Mouse (Mus musculus): Measurements from ENCODE around the gene Ticam1.

Gene Ticam1

DNA sequence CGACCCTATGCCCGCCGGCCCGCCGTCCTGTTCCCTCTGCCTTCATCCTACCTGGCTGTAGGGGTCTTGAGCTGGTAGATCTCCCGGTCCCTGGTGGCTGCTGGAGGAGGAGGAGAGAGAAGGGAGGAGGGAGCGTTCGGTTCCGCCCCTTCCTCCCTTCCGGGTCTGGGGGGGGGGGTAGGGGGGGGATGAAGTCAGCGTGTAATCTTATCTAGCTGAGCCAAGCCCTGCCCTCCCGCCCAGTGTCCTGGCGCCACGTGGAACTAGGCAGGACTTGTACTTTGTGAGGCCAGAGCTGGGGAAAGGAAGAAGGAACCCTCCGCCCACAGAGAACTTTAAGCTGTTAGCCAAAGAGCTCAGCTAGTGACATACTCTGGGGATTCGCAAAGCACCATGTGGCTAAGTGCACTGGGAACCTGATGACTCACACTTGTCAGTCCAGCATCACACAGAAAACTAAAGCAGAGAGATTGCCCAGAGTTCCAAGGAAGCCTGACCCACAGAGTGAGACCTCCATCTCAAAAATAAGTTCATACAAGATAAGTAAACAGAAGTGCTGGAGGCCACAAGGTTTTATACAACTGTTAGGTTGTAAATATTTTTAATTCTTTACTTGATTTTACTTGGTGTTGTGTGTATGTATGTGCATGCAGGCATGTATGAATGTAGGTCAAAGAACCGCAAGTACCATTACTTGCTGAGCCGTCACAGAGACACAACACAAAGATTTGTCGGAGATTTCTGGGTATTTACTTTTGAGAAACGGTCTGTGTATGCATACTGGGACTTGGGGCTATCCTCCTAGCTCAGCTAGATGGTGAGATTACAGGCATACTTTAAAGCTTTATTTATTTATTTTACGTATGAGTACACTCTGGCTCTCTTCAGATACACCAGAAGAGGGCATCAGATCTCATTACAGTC lies at the start of gene Ticam1:
Gene Ticam1 (minus strand): TSS at position 144 of the 924 bp plus-strand sequence.
- DNase-seq (ENCODE audit: low read depth, low spot score) = peak; percentile 83

DNA sequence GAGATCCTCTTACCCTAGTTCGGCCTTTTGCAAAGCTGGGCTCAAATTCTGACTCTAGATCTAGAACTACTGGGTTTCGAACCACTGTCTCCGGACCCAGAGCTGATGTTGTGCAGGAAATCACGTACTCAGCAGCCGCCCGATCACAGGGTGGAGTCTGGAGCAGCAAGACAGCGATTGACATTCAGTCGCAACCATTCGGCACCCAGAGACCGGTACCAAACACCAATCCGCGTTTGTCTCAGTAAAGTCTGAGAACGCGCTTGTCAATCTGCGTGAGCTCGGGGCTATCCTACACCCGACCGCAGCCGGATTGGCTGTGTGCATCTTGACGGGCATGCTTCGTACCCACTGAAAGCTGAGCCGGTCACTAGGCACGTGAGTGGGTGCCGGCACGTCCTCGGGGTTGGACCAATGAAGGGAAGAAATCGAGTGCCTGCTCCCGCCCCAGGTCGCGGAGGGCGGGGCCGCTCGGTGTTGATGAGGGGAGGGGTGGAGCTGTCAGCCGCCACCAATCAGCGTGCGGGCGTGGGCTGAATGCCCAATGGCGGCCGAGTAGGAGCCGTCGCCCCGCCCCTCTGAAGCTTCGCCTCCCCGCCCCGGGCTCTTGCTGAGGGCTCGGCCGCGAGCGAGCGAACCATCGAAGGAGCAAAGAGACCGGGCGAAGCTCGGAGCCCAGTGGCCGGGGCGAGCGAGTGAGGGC lies 49.0 kb upstream of the Ticam1 start, which contains the start of gene Kdm4b:
Gene Kdm4b (plus strand): TSS at position 613 of the 703 bp plus-strand sequence.
- DNase-seq (ENCODE audit: low read depth, low spot score) = peak; percentile 100

DNA sequence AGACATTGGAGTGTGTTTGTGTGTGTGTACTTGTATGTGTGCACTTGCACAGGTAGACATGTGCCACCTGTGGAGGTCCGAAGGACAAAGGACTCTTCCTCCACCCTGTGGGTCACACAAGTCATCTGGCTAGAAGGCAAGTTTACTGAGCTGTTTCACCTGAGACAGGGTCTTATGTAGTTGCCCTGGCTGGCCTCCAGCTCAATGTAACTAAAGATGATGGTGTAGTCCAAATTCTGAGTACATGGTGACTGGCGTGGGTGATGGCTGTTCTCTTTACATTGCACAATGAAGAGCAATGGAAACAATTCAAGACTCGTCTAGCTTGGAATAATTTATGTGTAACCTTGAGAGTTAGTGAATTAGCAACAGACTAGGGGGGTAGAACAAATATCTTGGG lies 47.8 kb upstream of the Ticam1 start:
- DNase-seq (ENCODE audit: low read depth, low spot score) = no peak

DNA sequence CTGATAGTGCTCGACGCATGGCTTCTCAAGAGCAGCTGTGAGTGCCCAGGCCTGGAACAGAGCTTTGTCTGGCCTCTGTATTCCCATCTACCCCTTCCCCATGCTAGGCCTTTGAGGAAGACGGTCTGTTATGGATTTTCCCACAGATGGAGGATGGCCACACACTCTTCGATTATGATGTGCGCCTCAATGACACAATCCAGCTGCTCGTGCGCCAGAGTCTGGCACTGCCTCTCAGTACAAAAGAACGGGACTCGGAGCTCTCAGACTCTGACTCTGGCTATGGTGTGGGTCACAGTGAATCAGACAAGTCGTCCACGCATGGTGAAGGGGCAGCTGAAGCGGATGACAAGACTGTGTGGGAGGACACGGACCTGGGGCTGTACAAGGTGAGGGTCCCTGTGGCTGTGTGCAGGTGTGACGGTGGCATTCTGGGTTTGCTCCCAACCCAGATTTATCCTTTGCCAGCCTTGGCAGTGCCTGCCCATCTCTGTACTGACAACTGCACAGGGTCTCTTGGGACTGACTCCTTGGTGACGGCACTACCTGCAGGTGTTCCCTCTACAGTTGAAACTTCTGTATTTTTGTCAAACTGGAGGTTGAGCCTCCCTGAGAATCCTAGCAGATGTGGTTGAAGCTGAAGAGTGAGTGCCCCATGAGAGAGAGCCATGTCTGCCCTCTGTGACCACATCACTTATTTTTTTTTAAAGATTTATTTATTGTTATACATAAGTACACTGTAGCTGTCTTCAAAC lies 32.8 kb upstream of the Ticam1 start:
- DNase-seq (ENCODE audit: low read depth, low spot score) = no peak

DNA sequence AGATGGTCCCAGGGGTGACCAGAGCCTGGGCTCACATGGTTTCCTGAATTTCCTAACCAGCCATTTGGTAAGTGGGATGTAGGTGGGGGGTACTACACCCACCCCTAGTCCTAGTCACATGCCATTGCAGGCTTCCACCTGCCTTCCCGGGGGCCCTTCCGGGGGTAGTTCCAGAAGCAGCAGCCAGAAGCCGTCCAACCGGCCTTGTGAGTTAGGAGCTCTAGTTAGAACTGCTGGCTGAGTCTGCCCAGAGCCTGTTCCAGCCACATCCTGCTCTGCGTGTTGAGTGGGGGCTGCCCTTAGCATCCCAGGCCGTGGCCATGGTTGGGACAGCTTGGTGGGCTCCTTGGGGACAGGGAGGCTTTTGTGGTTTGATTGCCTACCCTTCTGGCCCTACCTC lies 31.5 kb upstream of the Ticam1 start:
- DNase-seq (ENCODE audit: low read depth, low spot score) = no peak

DNA sequence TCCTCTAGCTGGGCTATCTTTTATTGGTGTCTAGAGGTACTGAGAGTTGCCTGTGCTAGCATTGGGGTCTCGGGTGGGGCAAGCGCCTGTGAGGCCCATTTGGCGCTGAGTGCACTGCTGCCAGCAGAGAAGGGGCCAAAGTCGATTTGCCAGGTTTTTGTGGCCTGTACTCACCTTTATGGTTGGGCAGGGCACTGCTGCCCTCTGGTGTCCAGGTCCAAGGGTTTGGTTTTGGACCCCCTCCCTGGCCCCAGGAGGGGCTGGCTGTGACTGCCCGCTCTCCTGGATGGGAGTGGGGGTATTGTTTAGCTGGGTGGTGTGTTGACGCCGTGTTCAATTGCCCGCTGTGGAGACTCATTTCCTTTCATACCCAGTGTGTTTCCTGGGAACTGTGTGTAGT lies 29.2 kb upstream of the Ticam1 start:
- no peak for DNase-seq (ENCODE audit: low read depth, low spot score)

DNA sequence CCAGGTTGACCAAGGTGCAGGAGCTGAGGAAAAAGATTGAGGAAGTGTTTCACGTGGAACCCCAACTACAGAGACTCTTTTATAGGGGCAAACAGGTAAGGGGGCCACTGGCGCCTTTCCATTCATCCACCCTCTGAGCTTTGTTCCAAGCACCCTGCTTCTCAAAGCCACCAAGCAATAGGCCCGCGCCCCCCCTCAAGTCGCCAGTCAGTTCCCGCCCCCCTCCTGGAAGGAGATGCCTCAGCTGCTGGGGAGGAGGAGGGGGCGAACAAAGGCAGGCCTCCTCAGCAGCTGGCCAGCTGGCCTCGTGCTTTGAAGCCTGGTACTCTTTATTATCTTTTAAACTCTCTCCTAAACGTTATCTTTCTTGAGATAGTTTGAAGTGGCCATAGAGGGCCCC lies 28.6 kb upstream of the Ticam1 start:
- no peak for DNase-seq (ENCODE audit: low read depth, low spot score)

DNA sequence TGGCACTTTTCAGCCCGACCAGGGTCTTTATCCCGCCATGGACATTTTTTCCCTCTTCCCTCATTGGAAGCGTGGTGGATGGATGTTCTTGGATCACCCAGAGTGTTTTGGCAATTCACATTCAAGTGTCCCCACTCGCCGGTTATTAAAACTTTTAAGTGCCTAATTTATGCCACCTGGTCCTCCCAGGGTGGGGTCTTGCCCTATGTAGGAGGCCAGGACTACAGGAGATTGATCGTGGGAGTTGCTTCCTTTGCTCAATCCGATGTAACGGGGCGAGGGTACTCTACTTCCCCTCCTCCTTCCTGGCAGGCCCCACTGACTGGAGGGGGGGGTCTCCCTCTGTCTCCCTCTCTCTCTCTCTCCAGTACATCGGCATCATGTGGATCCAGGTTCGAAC lies 28.1 kb upstream of the Ticam1 start:
- no peak for DNase-seq (ENCODE audit: low read depth, low spot score)

DNA sequence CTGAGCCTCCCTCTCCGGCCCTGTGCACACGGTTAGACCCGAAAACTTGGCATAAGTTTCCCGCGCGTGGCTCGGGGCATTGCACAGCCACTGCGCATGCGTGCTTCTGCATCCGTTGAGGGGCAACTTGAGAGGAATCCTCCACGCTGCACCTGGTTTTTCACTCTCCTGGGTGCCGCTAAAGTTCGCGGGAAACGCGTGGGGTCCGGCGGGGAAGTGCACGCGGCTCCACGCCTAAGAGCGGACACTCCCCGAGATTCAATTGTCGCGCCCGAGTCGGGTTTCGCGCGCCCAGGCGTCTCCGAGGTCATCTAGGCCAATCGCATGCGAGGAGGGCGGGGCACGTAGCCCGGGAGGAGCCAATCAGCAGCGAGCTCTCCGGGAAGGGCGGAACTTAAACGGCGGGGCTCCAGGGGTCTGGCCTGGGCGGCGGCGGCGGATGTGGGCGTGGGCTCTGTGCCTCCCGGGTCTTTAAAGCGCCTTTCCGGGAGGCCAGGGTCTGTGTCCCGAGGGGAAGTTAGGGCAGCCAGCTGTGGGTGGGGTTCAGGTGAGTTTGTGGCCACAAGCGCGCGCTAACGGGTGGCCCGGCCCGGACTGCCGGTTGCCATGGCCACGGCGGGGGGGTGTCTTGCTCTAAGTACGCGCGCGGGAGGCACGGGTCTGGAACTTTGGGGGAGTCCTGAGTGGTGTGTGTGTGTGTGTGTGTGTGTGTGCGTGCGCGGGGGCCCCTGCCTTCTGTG lies 27.4 kb upstream of the Ticam1 start:
- peak; percentile 67 for DNase-seq (ENCODE audit: low read depth, low spot score)

DNA sequence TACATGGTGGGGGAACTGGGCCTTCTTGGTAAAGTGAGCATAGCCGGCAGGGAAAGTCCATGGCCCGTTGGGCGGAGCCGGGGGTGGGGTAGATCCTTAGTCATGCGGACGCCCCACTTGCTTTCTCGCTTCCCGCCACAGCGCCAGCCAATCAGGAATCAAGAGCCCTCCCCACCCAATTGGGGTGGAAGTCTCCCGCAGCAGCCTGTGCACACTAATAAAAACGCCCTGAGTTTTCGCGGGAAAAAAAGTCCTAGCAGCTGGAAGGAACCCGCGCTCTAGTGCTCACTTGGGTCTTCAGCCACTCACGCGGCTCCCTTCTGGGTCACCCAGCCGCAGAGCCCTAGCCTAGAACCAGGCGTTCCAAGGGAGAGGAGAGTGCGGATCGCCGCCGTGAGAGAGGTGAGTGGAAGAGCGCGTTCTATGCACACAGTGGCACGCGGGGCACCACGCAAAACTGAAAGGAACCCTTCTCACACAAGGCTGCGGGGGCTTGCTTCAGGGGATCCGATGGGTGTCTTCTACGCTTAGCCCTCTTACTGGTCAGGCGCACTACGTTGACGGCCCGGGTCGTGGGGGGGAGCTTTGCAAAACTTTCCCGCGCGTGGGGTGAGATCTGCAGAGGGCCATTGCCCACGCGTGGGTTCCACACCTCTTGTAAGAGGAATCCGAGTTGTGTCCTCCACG lies 26.7 kb upstream of the Ticam1 start, which contains the start of gene Uhrf1:
Gene Uhrf1 (plus strand): TSS at position 162 of the 687 bp plus-strand sequence.
- DNase-seq (ENCODE audit: low read depth, low spot score) = no peak

DNA sequence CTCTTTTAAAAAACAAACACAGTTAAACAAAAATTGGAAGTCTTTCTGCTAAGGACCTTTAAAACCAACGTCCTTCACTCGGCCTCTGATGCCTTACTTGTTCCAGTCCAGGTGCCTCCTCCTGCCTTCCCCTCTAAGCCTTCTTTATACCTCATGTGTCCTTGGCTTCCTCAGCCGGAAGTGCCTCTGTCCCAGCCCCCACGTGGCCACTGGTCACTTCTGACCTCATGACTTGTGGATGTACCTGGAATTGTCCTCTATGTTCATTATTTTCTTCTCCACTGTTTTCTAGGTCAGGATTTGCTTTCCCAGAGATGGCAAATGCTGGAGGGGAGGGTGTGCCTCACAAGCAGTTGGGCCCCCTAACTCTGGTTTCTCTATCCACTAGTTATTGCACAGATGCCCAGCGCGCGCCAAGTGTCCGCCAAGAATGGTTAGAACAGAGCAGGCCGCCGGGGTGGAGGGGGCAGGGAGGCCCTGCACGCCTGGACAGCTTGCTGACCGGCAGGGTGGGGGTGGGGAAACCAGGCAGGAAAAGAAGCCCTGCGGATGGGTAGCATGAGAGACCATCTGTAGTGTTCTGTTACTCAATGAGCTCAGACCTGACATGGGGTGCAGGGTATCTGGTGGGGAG lies 25.9 kb upstream of the Ticam1 start:
- no peak for DNase-seq (ENCODE audit: low read depth, low spot score)

DNA sequence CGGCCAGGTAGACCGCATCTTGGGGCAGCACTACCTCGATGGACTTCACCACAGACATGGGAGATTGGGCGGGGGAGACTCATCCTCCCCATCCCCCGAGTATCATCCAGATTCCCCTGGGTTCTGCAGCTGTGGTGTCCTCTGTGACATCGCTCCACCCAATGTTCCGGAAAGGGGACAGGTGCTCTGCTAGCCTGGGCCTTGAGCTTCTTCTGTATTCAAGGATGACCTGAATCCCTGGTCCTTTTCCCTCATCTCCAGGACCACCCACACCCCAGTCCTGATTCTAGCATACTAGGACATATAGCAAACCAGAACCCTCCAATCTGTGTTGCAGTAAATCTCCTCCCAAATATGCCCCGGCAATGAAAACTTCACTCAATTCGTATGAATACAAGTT lies 23.6 kb upstream of the Ticam1 start, which contains the start of gene Arrdc5:
Gene Arrdc5 (minus strand): TSS at position 101 of the 400 bp plus-strand sequence.
- DNase-seq (ENCODE audit: low read depth, low spot score) = no peak

DNA sequence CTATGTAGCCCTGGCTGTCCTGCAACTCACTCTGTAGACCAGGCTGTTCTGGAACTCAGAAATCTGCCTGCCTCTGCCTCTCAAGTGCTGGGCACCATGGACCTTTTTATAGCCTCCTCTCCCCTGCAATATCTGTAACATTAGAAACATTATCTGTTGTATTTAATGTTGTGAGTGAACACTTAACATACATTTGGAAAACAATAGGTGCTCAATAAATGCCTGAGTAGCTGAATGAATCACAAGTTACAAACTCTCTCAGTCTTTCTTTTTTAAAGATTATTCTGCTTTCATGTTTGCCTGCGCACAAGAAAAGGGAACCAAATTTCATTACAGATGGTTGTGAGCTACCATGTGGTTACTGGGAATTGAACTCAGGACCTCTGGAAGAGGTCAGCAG lies 21.7 kb upstream of the Ticam1 start:
- no peak for DNase-seq (ENCODE audit: low read depth, low spot score)

DNA sequence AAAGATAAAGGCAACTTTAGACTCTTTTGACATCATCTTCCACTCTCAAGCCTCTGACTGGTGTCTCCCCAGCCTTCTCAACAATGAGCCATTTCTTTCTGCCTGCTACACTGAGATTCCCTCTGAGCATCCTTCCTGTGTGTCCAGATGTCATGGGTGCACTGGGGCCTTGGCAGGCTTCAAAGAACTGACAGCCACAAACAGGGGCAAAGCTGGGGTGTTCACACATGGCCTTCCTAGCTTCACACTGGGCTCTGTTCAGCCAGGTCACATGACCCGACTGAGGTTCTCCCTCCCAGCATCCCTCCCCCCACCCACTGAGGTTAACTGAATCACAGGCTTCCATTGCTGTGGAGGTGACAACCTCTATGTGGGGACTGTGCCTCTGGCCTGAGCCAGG lies 19.6 kb upstream of the Ticam1 start:
- DNase-seq (ENCODE audit: low read depth, low spot score) = no peak

DNA sequence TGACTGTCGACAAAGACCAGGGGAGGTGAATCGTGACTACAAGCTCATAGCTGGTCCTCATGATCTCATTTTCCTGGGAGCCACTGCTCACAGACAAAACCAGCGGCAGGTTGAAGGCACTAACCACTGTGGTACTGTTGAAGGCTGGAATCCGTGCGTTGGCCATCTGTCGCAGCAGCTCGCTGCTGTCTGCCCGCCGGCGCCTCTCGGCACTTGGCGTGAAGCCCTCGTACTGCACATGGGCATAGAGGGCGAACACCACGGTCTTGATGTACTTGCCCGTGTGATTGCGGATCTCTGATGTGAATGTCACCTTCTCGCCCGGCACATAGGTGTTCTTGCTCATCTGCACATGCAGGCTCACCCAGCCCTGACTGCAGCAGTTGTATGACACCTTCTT lies 17.7 kb upstream of the Ticam1 start:
- no peak for DNase-seq (ENCODE audit: low read depth, low spot score)

DNA sequence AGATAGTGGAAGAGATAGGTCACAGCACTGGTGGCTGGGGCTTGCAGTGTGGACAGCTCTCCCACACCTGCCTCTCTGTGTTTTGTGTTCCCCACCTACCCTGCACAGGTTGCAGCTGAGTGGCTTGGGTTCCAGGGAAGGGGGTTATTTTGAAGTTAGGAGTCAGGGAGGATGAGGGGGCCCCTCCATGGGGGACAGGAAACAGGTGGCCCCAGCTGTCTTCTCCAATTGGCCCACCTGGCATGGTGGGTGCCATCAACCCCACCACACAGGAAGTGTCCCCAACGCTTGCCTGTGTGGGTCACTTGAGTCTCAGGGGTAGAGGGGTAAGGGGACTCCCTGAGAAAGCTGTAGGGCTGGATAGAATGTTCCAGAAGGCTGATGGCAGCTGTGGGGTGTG lies 16.7 kb upstream of the Ticam1 start:
- DNase-seq (ENCODE audit: low read depth, low spot score) = no peak

DNA sequence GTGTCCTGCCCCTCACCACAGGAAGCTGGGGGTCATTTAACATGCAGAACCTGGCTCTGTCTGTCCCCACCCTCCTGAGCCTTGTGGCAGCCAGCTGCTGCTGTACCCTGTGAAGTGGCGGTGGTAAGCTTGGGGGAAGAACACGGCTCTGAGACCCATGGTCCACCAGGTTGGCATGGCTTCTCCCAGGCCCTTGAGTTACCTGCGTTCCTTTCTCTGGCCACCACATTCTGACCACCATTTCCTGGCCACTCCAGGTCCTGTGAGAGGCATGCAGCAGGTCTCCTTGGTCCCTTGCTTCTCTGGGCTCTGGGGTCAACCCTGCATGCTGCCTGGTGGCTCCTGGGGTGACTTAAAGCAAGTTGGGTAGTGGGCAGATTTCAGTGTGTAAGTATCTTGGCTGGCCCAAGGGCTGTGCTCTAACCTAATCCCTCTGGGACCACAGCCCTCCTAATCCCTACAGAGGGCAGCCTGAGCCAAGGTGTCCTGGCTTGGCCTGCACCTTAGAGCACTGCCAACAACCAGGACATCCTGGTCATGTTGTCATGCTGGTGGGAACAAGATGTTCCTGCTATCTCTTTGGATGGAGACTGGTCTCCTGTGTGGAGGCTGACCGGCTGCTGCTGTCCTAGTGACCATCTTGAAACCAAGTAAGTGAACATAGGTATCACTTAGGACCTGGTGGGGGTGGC lies 16.1 kb upstream of the Ticam1 start, which contains the start of gene Plin3:
Gene Plin3 (minus strand): TSS at position 343 of the 692 bp plus-strand sequence.
- no peak for DNase-seq (ENCODE audit: low read depth, low spot score)

DNA sequence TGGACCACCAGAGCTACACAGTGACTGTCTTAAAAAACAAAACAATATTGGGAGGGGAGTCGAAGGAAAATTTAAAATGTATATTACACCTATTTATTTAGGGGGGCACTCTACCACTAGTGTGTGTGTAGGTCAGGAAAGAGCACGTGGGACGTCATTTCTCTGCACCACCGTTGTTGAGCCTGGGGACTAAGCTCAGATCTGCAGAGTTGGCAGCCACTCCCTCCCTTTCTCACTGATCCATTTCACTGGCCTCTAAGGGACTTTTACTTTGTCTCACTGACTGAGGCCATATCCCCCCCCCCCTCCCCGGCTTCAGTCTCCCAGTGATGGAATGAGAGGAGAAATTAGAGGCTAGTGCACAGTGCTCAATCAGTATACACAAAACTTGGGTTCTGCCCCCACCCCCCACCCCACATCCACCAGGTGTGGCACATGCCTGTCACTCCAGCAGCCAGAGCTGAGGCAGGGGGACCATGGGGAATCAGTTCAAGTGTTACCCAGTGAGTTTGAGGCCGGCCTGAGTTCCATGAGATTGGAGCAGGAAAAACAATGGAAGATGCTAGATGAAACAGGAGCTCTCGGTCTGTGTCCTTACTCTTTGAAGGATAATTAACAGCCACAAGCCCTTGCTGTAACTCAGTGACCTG lies 15.4 kb upstream of the Ticam1 start:
- no peak for DNase-seq (ENCODE audit: low read depth, low spot score)

DNA sequence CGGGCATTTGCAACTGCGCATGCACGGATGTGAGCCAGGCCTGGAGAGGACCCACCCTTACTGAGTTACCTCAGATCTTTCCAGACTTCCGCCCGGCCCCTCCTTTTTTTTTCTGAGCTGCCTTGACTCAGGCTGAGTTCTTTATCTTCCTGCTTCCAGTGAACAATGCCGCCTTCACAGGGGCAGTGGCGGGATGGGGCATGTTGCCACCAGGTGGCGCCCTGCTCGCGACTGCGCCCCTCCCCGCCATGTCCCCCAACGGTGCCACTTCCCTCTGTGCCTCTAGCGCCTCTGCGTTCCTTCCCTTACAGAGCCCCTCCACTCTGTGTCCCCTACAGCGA lies 14.6 kb upstream of the Ticam1 start:
- no peak for DNase-seq (ENCODE audit: low read depth, low spot score)
